Mouse (Mus musculus) fibroblast of lung, adult 2 months (primary cell): ENCODE results near the gene Foxj1.

Experiments used
- DNase-seq: peaks from one replicate; pipeline ENCODE4 v3.0.0-alpha.2; 2011; ENCODE audit warnings: low read depth

Foxj1 gene

GRCm38 (mm10) chr11:116305423-116305822 is 29.8 kb downstream of the Foxj1 start:
- no peak for DNase-seq

- no peak for DNase-seq
These were observed 36.6 kb downstream of the Foxj1 start for GRCm38 (mm10) chr11:116298621-116299020.

- DNase-seq, result no peak
These were observed 37.0 kb downstream of the Foxj1 start for GRCm38 (mm10) chr11:116298221-116298620.

- no peak for DNase-seq
These were observed 38.2 kb downstream of the Foxj1 start for GRCm38 (mm10) chr11:116297017-116297416.

GRCm38 (mm10) chr11:116296191-116296734 is 38.9 kb downstream of the Foxj1 start:
- DNase-seq, result no peak

- DNase-seq, result peak; percentile 27
These were observed 40.9 kb downstream of the Foxj1 start for GRCm38 (mm10) chr11:116294319-116294718.

GRCm38 (mm10) chr11:116293538-116294137 is 41.6 kb downstream of the Foxj1 start:
- no peak for DNase-seq

GRCm38 (mm10) chr11:116292401-116292800 is 42.8 kb downstream of the Foxj1 start:
- DNase-seq, result no peak

- no peak for DNase-seq
These were observed 44.6 kb downstream of the Foxj1 start for GRCm38 (mm10) chr11:116290556-116290955.

GRCm38 (mm10) chr11:116287351-116287750 is 47.8 kb downstream of the Foxj1 start:
- DNase-seq, result no peak

GRCm38 (mm10) chr11:116285770-116286191 is 49.4 kb downstream of the Foxj1 start:
- DNase-seq, result no peak

GRCm38 (mm10) chr11:116283982-116284381 is 51.2 kb downstream of the Foxj1 start:
- DNase-seq, result no peak

- DNase-seq, result no peak
These were observed 52.2 kb downstream of the Foxj1 start for GRCm38 (mm10) chr11:116282912-116283521.

- no peak for DNase-seq
These were observed 53.1 kb downstream of the Foxj1 start for GRCm38 (mm10) chr11:116282089-116282488.

GRCm38 (mm10) chr11:116281671-116282070 is 53.5 kb downstream of the Foxj1 start:
- DNase-seq, result no peak

GRCm38 (mm10) chr11:116280751-116281663 is 54.2 kb downstream of the Foxj1 start, which contains the start of gene Galr2:
Galr2 (plus strand) TSS chr11:116280939.
- DNase-seq, result no peak
